Mouse (Mus musculus) leukemia stem cell, adult 10-12 weeks (primary cell): Measurements from ENCODE around the gene Jazf1. TPM values are rescaled to one million over a fixed set of nuclear protein-coding genes. Genes with fewer than 3 reads are reported as not detected.

Experiments used
- polyA plus RNA-seq: library from polyadenylated mRNA; stranded (reverse); fragments of >175 nt; gene quantifications from 2 replicates; pipeline ENCODE4 v1.2.3, GENCODE M21; 2012; ENCODE audit warnings: low replicate concordance

Gene Jazf1
- 0.10 and 0.25 TPM in 2 replicates for polyA plus RNA-seq

DNA sequence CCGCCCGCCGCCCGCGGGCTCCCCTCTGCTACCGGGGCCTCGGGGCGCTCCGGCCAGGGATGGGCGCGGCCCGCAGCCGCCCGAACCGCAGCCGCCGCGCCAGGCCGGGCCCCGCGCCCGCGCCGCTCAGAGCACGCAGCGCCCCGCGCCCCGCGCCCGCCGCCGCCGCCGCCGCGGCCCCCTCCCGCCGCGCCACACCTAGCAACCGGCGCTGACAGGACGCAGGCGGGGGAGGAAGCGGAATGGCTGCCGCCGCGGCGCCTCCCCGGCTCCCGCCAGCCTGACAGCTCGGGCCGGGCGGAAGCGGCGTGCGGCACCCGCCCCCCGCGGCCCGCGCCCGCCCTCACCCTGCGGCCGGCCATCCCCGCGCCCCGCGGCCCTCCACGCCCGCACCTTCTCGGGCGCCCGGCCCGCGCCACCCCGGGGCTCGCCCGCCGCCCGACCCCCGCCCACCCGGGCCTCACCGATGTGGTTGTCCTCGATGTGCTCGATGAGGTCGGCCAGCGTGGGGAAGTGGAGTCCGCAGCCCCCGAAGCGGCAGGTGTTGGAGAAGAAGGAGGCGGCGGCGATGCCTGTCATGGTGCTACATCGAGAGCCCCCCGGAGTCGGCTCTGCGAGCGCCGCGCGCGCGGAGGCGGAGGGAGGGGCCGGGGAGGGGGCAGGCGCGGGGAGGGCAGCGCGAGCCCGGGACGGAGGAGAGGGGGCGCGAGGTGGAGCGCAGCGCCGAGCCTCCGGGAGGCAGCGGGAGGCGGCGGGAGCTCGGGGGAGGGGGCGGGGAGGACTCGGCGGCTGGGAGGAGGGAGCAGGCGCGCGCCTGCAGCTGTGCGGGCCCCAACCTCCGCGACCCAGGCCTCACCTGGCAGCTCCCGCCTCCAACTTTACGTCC lies at the start of gene Jazf1:
TSS of gene Jazf1 (minus strand) at position 643 of the 886 bp plus-strand sequence.

Other genes with a start within 250 kb of the Jazf1 start
- 0.68 TPM in 1 of 2 replicates, not detected in the other for gene Creb5, start 218.6 kb upstream of the Jazf1 start, polyA plus RNA-seq